Mouse (Mus musculus): Measurements from ENCODE around the gene Krt34.

The Krt34 gene

DNA sequence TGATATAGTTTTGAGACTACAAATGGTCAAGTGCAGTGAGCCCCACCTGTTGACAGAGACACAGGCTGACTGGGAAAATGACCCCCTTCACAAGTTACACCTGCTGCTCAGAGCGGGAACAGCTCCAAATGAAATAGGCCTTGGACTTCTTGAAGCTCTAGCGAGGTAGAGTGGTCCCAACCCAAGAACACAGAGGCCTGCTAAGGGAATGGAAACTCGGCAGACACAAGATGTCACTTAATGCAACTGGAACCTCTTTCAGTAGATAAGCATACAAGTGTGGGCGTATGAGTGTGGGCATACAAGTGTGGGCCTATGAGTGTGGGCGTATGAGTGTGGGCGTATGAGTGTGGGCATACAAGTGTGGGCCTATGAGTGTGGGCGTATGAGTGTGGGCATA, 42.3 kb downstream of the Krt34 start:
- no peak for DNase-seq (ENCODE audit: low spot score)

DNA sequence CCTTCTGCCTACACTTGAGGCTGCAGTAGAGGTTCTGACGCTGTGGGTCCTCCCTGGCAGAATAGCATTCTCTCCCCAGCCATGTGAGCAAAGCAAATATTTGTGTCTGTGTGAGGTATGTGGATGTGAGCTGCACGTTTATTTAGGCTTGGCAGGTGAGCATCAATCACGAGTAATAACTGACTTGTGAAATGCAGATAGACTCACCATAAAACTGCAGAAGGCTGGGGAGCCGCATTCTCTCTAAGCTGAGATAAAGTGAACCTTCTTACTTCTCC, 47.0 kb downstream of the Krt34 start:
- no peak for DNase-seq (ENCODE audit: low spot score)

DNA sequence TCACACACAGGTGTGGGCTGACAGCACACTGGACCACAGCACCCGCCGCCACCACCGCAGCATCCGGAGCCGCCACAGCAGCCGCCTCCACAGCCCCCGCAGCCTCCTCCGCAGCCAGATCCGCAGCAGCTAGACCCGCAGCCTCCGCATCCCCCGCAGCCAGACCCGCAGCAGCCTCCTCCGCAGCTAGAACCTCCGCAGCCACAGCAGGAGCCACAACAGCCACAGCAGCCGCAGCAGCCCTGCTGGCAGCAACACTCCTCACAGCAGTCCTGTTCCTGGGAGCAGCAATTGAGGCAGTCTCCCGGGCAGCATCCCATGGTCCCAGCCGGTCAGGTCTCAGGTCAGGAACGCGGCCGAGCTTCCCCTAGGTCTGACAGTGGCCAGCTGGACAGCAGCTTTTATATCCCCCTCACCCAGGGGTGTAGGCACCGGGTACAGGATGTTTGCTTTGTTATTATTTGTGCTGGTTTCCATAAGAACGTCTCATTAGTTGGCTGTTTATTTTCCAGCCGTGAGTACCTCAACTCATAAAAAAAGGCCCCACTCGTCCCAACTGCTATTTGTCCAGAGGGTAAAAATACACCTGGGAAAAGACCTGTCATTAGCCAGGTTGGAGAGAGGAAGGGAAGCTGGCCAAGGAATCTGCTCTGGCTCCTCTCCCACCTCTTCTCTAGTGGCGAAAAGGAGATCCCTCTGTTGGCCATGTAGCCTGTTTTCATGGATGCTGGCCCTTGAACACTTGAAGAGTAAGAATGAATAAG, 47.6 kb downstream of the Krt34 start, which contains the start of gene Krtap17-1:
Krtap17-1 (minus strand) TSS at position 375 of the 764 bp plus-strand sequence.
- DNase-seq (ENCODE audit: low spot score): no peak

GRCm38 (mm10) chr11:99990571-99990970, 50.8 kb downstream of the Krt34 start:
- no peak for DNase-seq (ENCODE audit: low spot score)

GRCm38 (mm10) chr11:99989881-99990405, 51.4 kb downstream of the Krt34 start:
- DNase-seq (ENCODE audit: low spot score): no peak

GRCm38 (mm10) chr11:99988530-99988929, 52.8 kb downstream of the Krt34 start:
- no peak for DNase-seq (ENCODE audit: low spot score)

Data from retina, embryonic 14.5 days (tissue).